Mouse (Mus musculus) 3134 (cell line): ENCODE data around the gene Mybph.
"Not testable (repeated sequence)": the region's sequence is repeated elsewhere in the genome, so short reads cannot be mapped to it uniquely, and the experiment has no call there.

Experiments
- DNase-seq: peaks from one replicate; pipeline ENCODE4 v3.0.0-alpha.2; 2011; ENCODE audit warnings: low spot score; ENCODE audit not compliant: insufficient read length; ENCODE audit errors: extremely low read depth

Mybph gene

DNA sequence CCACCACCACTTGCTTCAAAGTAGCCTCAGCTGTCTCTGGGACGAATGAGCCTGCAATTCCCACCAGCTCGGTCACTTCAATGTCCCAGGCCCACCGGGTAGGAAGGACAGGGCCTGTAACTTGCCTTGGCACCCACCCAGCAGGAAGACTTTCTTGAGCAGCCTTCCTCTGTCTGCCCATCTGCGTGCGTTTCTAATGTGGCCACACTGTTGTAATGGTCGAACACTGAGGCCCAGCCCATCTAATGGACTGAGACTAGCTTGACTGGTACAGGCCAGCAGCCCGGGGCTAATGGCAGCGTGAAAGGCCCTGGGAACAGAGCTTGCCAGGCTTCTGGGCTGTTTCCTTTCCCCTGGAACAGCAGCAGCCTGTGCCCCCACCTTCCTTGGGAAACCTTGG is 39.1 kb downstream of the Mybph start:
- no peak for DNase-seq

DNA sequence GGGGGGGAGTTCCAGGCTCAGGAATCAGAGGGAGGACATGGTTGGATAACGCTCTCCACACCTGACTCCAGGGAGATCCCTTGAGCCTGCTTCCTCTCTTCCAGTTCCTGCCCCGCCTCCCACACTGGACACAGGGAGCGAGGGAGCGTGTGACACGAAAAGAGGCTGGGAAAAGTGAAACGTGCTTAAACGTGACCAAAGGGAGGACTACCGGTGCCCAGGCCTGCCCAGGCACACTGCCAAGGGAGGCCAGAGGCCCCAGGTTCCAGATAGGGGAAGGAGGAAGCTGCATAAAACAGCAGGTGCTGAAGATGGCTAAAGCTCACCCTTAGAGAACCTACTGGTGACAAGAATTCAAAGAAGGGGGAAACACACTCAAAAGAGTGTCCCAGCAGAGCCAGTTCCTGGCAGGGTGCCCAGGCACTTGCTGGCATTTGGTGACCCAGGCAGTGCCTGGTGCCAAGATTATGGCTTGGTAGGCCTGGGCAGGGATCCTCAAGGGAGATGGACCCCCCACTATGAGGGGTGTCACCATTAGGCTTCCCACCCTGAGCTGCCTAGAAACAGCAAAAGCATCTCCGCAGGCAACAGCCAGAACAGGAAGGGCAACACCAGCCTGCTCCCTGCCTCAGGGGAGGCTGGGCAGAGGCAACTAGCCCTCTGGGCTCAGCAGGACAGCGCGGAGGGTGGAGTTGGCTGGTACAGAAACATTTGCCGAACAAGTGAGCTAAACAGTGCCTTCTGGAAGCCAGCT is 39.7 kb downstream of the Mybph start:
- no peak for DNase-seq

DNA sequence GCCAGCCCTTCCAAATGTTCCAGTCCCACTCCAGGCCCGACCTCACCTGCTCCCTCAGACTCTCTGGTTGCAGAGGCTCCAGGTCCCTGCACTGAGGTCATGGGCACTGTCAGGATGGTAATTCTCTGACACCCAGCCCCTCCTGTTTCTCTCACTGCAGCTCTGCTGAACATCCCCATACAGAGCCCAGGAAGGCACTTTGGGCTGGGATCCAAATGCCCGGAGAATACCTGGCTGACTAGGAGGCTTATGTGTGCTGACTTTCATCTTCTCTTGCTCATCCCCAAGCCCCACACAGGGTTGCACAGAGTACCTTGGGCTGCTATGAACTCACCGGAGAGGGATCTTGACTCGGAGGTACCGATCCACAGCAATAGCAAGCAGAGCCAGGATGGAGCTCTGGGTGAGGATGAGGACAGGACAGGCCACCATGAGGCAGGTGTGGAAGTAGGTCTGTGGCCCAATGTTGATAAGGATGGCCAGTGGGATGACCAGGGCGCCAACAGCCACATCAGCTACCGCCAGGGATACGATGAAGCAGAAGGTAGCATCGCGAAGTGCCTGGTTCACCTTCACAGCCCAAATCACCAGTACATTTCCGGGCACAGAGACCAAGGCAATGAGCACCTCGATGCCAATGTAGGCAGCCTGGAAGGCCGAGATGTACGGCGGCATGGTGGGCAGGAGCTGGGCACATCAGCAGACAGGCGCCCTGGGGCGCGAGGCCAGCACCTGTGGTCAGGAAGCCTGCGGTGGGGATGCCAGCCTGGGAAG is 40.6 kb downstream of the Mybph start:
- no peak for DNase-seq

DNA sequence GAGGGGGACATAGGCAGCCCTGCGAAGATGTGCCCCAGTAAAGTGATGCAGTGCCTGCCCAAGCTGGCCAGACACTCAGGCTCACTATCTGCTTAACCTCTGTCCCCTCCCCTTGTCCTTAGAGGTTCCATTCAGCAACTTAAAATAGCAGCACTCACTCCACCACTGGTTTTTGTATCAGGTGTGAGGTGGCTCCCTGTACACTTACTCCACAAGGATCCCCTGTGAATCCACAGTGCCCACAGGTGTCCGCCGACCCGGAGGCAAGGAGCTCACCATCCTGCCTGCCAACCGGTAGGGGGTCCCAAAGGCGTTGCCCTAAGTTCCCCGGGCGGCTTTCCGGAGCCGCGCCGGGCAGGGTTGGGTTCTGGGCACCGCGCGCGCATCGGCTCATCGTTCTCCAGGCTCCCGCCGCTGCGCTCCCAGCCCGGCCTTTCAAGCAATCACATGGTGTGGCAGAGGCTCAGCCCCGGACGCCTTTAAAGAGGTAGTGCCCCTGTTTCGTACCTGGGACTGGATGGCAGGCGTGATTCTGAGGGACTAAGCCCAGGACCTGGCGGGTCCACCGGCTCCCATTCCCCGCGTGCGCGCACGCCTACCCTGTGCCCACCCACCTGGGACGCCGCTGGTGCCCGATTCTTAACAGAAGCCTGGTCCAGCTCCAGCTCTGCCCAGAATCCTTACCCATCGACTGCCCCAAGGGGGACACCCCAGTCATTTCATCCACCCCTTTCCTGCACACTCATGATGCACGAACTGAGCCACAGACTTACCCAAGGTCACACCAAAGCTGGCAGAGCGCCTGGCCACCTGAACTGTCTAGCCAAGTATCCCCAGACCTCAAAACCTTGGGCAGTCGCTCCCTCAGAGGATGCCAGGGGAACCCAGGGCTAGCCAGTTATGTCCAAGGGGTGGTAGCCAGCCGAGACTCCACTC is 41.5 kb downstream of the Mybph start:
- no peak for DNase-seq

DNA sequence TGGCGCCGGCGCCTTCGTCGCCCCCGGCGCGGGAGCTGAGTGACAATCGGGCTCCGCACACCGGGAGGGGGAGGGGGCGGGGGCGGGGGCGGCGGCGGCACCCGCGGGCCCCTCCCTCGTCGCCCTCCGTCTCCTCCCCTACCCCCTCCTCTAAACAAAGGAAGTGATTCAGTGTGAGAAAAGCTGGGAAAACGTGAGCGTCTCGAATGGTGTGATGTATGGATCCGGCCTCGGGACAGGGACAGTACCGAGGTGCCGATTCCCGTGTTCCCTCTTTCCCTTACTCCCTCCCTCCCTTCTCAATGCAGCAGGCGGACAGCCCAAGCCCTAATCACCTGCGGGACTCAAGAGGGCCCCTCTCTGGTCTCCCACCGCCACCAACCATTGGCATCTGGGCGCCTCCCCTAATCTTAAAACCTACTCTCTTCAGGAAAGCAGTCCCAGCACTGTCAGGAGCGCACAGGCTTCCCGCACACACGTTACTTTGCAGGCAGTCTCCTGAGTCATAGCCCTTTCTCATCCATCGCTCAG is 42.2 kb downstream of the Mybph start, which contains the start of gene Adora1:
Gene Adora1 (minus strand): TSS at position 41 of the 531 bp plus-strand sequence.
- DNase-seq: no peak

DNA sequence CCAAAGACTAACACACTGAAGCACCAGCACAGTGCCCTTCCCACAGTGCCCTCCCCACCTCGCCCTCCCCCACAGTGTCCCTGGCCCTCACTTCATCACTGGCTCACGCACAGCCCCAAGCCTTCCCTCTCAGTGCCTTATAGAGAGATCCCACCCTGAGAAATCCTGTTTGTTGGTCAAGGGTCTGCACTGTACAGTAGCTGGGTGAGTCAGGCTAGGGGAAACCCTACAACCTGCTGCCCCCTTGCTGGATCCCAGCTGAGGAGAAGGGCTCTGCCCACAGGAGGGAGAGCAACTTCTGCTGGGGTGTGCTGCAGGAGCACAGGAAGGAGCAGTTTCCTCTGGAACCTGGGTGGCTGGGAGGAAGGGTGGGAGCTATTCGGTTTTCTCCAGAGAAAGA is 42.9 kb downstream of the Mybph start:
- DNase-seq: no peak

DNA sequence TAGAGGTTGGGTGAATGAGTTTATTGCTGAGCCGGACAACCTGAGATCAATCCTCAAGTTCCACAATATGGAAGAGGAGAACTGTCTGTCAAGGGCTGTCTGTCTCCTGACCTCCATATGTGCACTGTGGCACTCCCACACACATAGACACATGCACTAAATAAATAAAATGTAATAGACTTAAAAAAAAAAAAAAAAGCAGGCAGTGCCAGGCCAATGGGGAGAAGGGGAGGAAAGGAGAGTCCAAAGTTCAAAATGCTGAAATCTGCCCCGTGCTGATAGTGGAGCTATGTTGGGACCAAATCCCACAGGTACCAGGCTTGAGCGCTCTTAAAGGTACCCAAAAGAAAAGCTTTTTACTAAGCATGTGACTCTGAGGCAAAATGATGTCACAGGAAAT is 44.2 kb downstream of the Mybph start:
- DNase-seq: no peak

DNA sequence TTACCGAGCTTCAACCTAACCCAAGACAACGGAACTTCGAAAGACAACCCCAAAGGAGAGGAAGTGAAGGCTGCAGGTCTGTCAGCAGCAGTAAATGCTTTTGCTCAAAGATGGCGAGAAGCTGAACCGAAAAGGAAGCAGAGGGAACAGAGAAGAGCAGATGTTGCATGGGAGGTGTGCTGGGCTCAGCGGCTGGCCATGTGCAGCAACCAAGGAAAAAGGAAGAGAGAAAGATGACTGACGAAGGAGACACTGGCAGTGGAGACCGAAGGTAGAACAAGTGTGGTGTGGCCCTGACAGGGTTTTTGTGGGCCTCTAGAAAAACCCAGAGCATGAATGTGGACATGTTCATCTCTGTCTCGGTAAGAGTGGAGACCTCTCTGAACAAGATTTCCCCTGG is 47.5 kb downstream of the Mybph start:
- DNase-seq: no peak

DNA sequence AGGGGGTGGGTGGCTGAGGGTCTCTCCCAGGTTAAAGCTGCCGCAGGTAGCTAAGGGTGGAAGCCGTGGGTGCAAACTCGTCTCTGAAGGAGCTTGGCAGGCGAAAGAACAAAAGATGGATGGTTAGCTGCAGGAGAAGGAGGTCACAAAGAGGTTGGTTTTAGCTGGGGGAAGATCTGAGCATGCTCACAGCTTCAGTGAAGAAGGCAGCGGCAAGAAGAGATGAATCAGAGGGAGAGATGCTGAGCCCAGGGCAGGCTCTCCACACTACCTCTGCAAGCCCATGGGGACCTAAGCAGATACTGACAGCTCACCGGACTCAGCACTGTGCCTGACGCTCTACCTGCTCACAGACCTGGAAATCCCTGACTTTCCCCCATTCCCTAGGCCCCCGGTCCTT is 48.0 kb downstream of the Mybph start:
- DNase-seq: no peak

DNA sequence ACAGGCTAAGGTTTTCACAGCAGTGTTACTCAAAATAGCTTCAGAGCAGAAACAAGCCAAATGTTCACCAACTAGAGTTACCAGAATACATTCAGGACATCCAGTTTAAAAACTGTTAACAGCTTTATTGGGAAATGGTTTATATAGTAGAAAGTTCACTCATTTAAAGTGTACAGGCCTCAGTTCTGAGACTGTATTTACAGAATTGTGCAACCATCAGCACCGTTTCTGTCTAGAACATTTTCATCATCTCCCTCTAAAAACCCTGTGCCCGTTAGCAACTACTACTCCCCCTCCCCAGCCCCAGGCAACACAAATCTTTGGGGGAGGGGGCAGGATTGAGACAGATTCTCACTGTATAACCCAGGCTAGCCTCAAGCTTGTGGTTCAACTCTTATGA is 49.0 kb downstream of the Mybph start:
- no peak for DNase-seq

DNA sequence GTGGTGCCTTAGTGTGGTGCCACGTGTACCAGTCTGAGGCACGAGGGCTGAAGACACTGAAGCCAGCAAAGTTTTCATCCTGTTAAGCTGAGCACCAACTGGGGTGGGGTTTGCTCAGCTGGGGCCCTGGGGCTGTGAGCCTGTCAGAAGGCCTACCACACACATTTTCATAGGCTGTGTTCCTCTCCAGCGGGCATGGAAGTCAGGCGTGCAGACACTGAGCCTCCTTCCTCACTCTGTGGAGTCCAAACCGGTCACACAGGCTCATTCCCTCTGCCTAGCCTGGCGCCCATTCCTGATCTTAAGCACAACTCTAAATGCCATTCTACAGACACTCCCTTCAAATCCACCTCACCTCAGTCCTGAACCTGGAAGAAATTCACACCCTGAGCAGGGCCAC is 50.3 kb downstream of the Mybph start:
- DNase-seq: no peak

DNA sequence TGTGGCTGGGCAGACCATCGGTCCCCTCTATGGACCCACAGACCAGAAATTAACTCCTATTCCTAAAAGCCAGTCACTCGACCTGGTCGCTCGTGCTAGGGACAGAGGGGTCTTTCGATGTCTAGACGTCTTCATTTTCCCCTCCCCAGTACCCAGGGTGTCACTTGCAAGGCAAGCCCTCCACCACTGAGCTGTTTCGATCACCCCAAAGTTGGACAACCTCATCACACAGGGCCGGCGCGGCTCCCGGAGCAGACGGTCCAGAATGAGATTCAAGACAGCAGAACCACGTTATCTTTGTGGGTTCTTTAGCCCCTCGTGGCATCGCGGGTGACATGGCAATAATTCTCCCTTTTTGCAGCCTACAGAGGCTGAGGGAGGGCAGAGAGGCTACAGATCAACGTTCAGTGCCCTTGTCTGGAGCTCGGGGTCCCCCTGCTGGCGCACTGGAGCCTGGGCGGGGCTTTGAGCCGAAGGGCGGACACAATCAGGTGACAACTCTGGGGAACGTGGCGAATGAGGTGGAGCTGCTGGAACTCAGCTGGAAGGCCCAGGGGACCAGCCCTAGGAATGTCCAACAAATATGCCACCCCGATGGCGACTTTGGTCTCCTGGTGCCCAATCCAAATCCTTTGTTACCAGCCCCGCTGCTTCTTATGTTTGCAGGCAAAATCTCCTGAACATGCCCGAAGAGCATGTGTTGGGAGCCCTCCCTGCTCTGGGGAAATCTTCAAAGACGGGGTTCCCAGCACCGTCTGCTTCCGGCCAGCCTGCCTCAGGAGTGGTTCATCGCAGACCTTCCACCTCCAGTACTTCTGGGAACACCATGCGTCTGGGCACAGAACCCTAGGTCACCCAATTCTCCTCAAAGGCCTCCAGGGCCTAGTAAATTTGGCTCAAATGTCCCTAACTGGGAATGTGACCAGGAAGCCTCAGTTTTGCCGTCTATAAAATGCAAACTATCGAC is 51.0 kb downstream of the Mybph start:
- DNase-seq: peak; percentile 44

DNA sequence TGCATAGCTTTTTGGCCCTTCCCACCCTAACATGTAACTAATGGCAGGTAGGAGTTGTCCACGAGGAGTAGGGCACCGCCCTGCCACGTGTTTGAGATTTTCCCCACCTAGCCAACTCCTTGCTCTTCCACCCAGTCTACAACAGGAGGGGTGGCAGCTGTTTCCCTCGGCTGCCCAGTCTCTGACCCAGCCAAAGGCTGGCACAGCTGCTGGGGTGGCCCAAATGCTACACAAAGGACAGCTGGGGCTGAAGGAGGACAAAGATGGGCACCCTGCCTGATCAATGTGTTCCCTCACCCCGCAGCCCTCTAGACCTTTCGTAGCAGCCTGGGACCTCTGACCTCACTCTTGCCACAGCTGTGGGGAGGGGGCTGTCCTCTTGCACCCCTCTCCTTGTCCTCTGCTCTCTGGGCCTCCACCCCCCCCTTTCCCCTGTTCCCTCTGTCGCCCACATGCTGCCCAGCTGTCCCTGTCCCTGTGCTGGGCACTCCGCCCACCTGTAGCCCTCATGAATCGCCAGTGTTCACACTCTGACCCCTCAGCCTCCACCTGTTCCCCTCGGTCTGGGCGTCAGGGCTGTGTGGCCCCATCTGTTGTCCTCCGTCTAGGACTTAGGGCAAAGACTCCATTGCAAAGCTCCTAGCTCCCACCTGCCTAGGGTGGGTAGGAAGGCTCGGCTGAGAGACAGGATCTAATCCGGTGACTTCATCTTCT is 51.9 kb downstream of the Mybph start:
- no peak for DNase-seq

DNA sequence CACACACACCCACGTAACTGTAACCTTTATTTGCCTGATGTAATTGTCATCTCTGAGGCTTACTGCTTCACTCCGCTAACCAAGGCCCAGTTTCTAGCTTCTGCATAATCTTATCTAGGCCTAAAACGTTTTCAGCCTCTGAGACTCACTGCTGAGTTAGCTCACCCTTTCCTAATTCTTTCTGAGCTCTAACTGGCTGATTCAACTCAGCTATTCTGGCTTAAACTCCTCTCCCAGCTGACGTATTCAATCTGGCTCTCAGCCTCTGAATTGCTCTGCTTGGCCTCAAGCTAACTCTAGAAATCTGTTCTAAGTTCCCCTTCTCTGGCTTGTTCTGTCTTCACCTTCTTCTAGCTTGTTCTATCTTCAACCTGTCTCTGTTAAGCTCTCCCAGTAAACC is 53.3 kb downstream of the Mybph start:
- no peak for DNase-seq

DNA sequence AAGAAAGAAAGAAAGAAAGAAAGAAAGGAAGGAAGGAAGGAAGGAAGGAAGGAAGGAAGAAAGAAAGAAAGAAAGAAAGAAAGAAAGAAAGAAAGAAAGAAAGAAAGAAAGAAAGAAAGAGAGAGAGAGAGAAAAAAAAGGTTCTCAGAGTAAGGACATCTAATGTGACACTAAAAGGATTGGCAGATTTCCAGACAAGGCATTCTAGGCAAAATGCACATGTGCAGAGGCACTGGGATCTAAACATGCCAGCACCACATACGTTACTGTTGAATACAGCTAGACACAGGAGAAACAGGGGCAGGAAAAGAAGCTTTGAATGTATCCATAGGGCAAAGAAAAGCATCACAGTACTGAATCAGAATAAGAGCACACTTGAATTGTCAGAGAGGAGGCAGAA is 56.4 kb downstream of the Mybph start:
- not testable (repeated sequence) for DNase-seq
